In the genomic region with DNA sequence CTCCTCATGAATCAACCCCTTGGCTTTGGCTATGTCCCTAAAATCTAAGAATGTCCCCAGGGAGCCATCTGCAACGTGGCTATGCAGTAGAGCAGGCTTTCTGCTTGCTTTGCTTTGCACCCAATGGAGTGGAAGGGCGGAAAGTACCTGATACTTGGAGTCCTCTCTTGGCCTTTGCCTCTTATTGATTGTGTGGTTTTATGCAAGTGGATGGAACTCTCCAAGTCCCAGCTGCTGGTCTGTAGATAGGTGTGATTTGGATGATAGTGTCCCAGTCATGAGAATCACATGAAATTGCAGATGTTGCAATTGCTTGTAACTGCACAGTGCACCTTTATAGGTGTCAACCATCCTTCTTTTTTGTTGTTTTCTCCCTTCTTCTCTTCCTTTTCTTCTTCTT, we compare ENCODE assay signal across 24 mouse cellular contexts. TPM values are rescaled to one million over a fixed set of nuclear protein-coding genes. Genes with fewer than 3 reads are reported as not detected.
"Had no signal": no experiment of that assay in that cellular context is flagged by ENCODE, and none has a peak within 500 bp of the region (broad histone marks: within the 10 kb centered on the region; RNA-seq: fewer than 3 reads in every experiment).

No protein-coding gene starts in this region.

- H3K9ac ChIP-seq: liver, embryonic 15.5 days; lung, embryonic 15.5 days; midbrain, embryonic 12.5 days; midbrain, embryonic 15.5 days; neural tube, embryonic 12.5 days; stomach, embryonic 15.5 days had no signal

- H3K4me3 ChIP-seq: liver, embryonic 15.5 days; lung, embryonic 15.5 days; megakaryocyte, embryonic 14.5 days; midbrain, embryonic 12.5 days; midbrain, embryonic 15.5 days; neural tube, embryonic 12.5 days; stomach, embryonic 15.5 days had no signal

- H3K36me3 ChIP-seq: liver, embryonic 15.5 days; lung, embryonic 15.5 days; midbrain, embryonic 12.5 days; midbrain, embryonic 15.5 days; neural tube, embryonic 12.5 days; stomach, embryonic 15.5 days had no signal

- H3K27ac ChIP-seq: liver, embryonic 15.5 days; lung, embryonic 15.5 days; macrophage; midbrain, embryonic 12.5 days; midbrain, embryonic 15.5 days; neural tube, embryonic 12.5 days; stomach, embryonic 15.5 days; stomach, postnatal 0 days had no signal

- H3K27me3 ChIP-seq: liver, embryonic 15.5 days; lung, embryonic 15.5 days; midbrain, embryonic 12.5 days; midbrain, embryonic 15.5 days; neural tube, embryonic 12.5 days; stomach, embryonic 15.5 days had no signal

- H3K9me3 ChIP-seq: liver, embryonic 15.5 days; lung, embryonic 15.5 days; midbrain, embryonic 12.5 days; midbrain, embryonic 15.5 days; neural tube, embryonic 12.5 days; stomach, embryonic 15.5 days had no signal

- DNase-seq: lung, adult 2 months; lung, postnatal 14 days; lung, postnatal 36 days; right cerebral cortex, postnatal 14 days; thymus, adult 2 months; thymus, postnatal 25 days; thymus, postnatal 4 days had no signal

- H3K4me2 ChIP-seq: liver, embryonic 15.5 days; lung, embryonic 15.5 days; midbrain, embryonic 12.5 days; midbrain, embryonic 15.5 days; neural tube, embryonic 12.5 days; stomach, embryonic 15.5 days had no signal

- H3K4me1 ChIP-seq: liver, embryonic 15.5 days; lung, embryonic 15.5 days; megakaryocyte, embryonic 14.5 days; midbrain, embryonic 12.5 days; midbrain, embryonic 15.5 days; neural tube, embryonic 12.5 days; stomach, embryonic 15.5 days had no signal

- ATAC-seq: lung, postnatal 0 days; midbrain, embryonic 15.5 days had no signal

RNA-seq across cellular contexts. Expression of gene Smok3c, which starts 23.2 kb away (rescaled TPM):
- total RNA-seq: megakaryocyte progenitor cell, adult 5-6 weeks; midbrain, postnatal 0 days; monocyte, adult 5-6 weeks had no signal
- polyA plus RNA-seq: liver, embryonic 15.5 days; lung, adult 2 months; lung, embryonic 15.5 days; lung, postnatal 0 days; macrophage; midbrain, embryonic 12.5 days; midbrain, embryonic 15.5 days; midbrain, postnatal 0 days; neural tube, embryonic 12.5 days; neural tube, embryonic 14.5 days; spleen, adult 2 months; stomach, embryonic 15.5 days; stomach, postnatal 0 days; thymus, adult 2 months; urinary bladder, adult 2 months had no signal

RNA-seq across cellular contexts. Expression of gene Smok3b, which starts 54.9 kb away (rescaled TPM):
- total RNA-seq: megakaryocyte progenitor cell, adult 5-6 weeks; midbrain, postnatal 0 days; monocyte, adult 5-6 weeks; neutrophil, adult 5-6 weeks had no signal
- polyA plus RNA-seq: liver, embryonic 15.5 days; lung, adult 2 months; lung, embryonic 15.5 days; lung, postnatal 0 days; macrophage; midbrain, embryonic 12.5 days; midbrain, embryonic 15.5 days; midbrain, postnatal 0 days; neural tube, embryonic 12.5 days; neural tube, embryonic 14.5 days; spleen, adult 2 months; stomach, embryonic 15.5 days; stomach, postnatal 0 days; thymus, adult 2 months; urinary bladder, adult 2 months had no signal

RNA-seq across cellular contexts. Expression of gene Smok3a, which starts 55.1 kb away (rescaled TPM):
- total RNA-seq: megakaryocyte progenitor cell, adult 5-6 weeks; midbrain, postnatal 0 days; monocyte, adult 5-6 weeks; neutrophil, adult 5-6 weeks had no signal
- polyA plus RNA-seq: liver, embryonic 15.5 days; lung, adult 2 months; lung, embryonic 15.5 days; lung, postnatal 0 days; macrophage; midbrain, embryonic 12.5 days; midbrain, embryonic 15.5 days; midbrain, postnatal 0 days; neural tube, embryonic 12.5 days; neural tube, embryonic 14.5 days; spleen, adult 2 months; stomach, embryonic 15.5 days; stomach, postnatal 0 days; thymus, adult 2 months; urinary bladder, adult 2 months had no signal
